Mouse (Mus musculus) lung, postnatal 0 days (tissue): Measurements from ENCODE around the gene Tsku. TPM values are rescaled to one million over a fixed set of nuclear protein-coding genes. Genes with fewer than 3 reads are reported as not detected.
A peak's percentile ranks its signal among the peaks of the same experiment; 100 is the strongest.

ENCODE experiments used
- ATAC-seq: fragments of 200-750 bp; cut with Nextera tagmentation; 2 replicates; pipeline ENCODE4 v1.8.0; 2017; ENCODE audit warnings: moderate library complexity
- DNase-seq: peaks from one replicate; pipeline ENCODE4 v3.0.0-alpha.2; 2016; ENCODE audit warnings: low spot score
- H3K27ac ChIP-seq: fragments of 300-500 bp; sonication (generic); 2 replicates; pipeline ENCODE4 v1.5.1; 2014; ENCODE audit warnings: antibody characterized with exemption, mild to moderate bottlenecking, low read length, mixed read lengths
- H3K27me3 ChIP-seq: fragments of 300-500 bp; sonication (generic); replicated peaks from 2 replicates; pipeline ENCODE4 v1.6.1; 2014; ENCODE audit warnings: low read length, mixed read lengths; ENCODE audit not compliant: insufficient read depth
- H3K36me3 ChIP-seq: fragments of 300-500 bp; sonication (generic); 2 replicates; pipeline ENCODE4 v1.6.1; 2014; ENCODE audit warnings: low read length, mixed read lengths; ENCODE audit not compliant: insufficient read depth
- H3K4me1 ChIP-seq: fragments of 300-500 bp; sonication (generic); 2 replicates; pipeline ENCODE4 v1.6.1; 2014; ENCODE audit warnings: antibody characterized with exemption, low read depth, low read length, mixed read lengths; ENCODE audit not compliant: insufficient read depth
- H3K4me2 ChIP-seq: fragments of 300-500 bp; sonication (generic); replicated peaks from 2 replicates; pipeline ENCODE4 v1.6.1; 2014; ENCODE audit warnings: low read depth, mild to moderate bottlenecking, low read length, moderate library complexity, mixed read lengths
- H3K4me3 ChIP-seq: fragments of 300-500 bp; sonication (generic); 2 replicates; pipeline ENCODE4 v1.5.1; 2014; ENCODE audit warnings: low read depth, low read length
- H3K9ac ChIP-seq: fragments of 300-500 bp; sonication (generic); replicated peaks from 2 replicates; pipeline ENCODE4 v1.6.1; 2014; ENCODE audit warnings: low read depth, mild to moderate bottlenecking
- H3K9me3 ChIP-seq: fragments of 300-500 bp; sonication (generic); 2 replicates; pipeline ENCODE4 v1.6.1; 2016; ENCODE audit warnings: low read length, mixed read lengths
- CTCF ChIP-seq: IDR thresholded peaks from 2 replicates; pipeline ENCODE4 v1.5.1; 2016; ENCODE audit warnings: antibody characterized with exemption, mild to moderate bottlenecking
- EP300 ChIP-seq: IDR thresholded peaks from 2 replicates; pipeline ENCODE4 v1.6.1; 2016; ENCODE audit warnings: antibody characterized with exemption, mild to moderate bottlenecking, control low read depth
- WGBS: fragments of 180-500 bp; shearing (Covaris S2); extraction: QIAGEN DNeasy Blood & Tissue Kit; methylation state at CpG from one replicate; pipeline ENCODE4 v1.1.7; 2014; 5-methylcytosine and 5-hydroxymethylcytosine counted together
- polyA plus RNA-seq: library from polyadenylated mRNA; unstranded; fragments of >200 nt; fragmentation: Nextera tagmentation; extraction: Ambion mirVana; gene quantifications from 2 replicates; pipeline ENCODE4 v1.2.1, GENCODE M21; 2015

Gene Tsku
- polyA plus RNA-seq, 1 experiment from 2014 or later = 9.1 TPM

- no peaks in the 10 kb centered on the region for H3K9me3 ChIP-seq
- no peaks in the 10 kb centered on the region for H3K36me3 ChIP-seq
- DNase-seq = no peak
- H3K27me3 ChIP-seq = no peaks in the 10 kb centered on the region
- TF ChIP-seq EP300 = no peak
- TF ChIP-seq CTCF = no peak
- H3K27ac ChIP-seq = no peak overlapping the region
- H3K4me2 ChIP-seq = no peak overlapping the region
- peaks cover 4% of the 10 kb centered on the region; the same call in 1 of the 2 replicates for H3K4me1 ChIP-seq
- H3K4me3 ChIP-seq = no peak overlapping the region
- no peak for ATAC-seq
- no peak overlapping the region for H3K9ac ChIP-seq
- WGBS = 86% methylated on average over 5 of the region's 5 CpGs
These were observed 27.6 kb downstream of the Tsku start for GRCm38 (mm10) chr7:98333507-98333906.

GRCm38 (mm10) chr7:98332678-98333397 lies 28.3 kb downstream of the Tsku start:
- Histone ChIP-seq H3K9ac (no peak overlapping the region), H3K4me1 (peaks cover 4% of the 10 kb centered on the region; the same call in 1 of the 2 replicates), H3K9me3 (no peaks in the 10 kb centered on the region), H3K27ac (no peak overlapping the region), H3K4me3 (no peak overlapping the region), H3K36me3 (no peaks in the 10 kb centered on the region), H3K4me2 (no peak overlapping the region), H3K27me3 (no peaks in the 10 kb centered on the region)
- WGBS = 54% methylated on average over 5 of the region's 5 CpGs
- ATAC-seq = no peak
- no peak for TF ChIP-seq CTCF
- TF ChIP-seq EP300 = no peak
- DNase-seq = no peak

- Histone ChIP-seq H3K9me3 (no peaks in the 10 kb centered on the region), H3K4me1 (peaks cover 4% of the 10 kb centered on the region; the same call in 1 of the 2 replicates), H3K27me3 (no peaks in the 10 kb centered on the region), H3K36me3 (no peaks in the 10 kb centered on the region), H3K4me3 (no peak overlapping the region), H3K4me2 (no peak overlapping the region), H3K27ac (no peak overlapping the region), H3K9ac (no peak overlapping the region)
- WGBS = 23% methylated on average over 3 of the region's 3 CpGs
- ATAC-seq = no peak
- no peak for TF ChIP-seq EP300
- TF ChIP-seq CTCF = no peak
- DNase-seq = no peak
These were observed 29.2 kb downstream of the Tsku start for GRCm38 (mm10) chr7:98331932-98332331.

GRCm38 (mm10) chr7:98330375-98331002 lies 30.6 kb downstream of the Tsku start:
- DNase-seq (peak; percentile 65), ATAC-seq (peak; percentile 68)
- Histone ChIP-seq H3K9ac (no peak overlapping the region), H3K4me2 (no peak overlapping the region), H3K4me1 (peaks cover 4% of the 10 kb centered on the region; the same call in 1 of the 2 replicates), H3K36me3 (no peaks in the 10 kb centered on the region), H3K4me3 (no peak overlapping the region), H3K27ac (peak overlapping the region; percentile 74), H3K27me3 (no peaks in the 10 kb centered on the region), H3K9me3 (no peaks in the 10 kb centered on the region)
- TF ChIP-seq CTCF (no peak), EP300 (no peak)
- 23% methylated on average over 2 of the region's 2 CpGs for WGBS

- H3K9me3 ChIP-seq = no peaks in the 10 kb centered on the region
- H3K9ac ChIP-seq = no peak overlapping the region
- no peak overlapping the region for H3K4me2 ChIP-seq
- WGBS = 40% methylated on average over 7 of the region's 7 CpGs
- ATAC-seq (peak; percentile 89), DNase-seq (peak; percentile 75)
- TF ChIP-seq EP300 (peak; percentile 85), CTCF (no peak)
- no peak overlapping the region for H3K4me3 ChIP-seq
- H3K27ac ChIP-seq = peak overlapping the region; percentile 74
- peaks cover 4% of the 10 kb centered on the region; the same call in 1 of the 2 replicates for H3K4me1 ChIP-seq
- no peaks in the 10 kb centered on the region for H3K36me3 ChIP-seq
- no peaks in the 10 kb centered on the region for H3K27me3 ChIP-seq
These were observed 31.3 kb downstream of the Tsku start for GRCm38 (mm10) chr7:98329651-98330374.

GRCm38 (mm10) chr7:98328311-98328710 lies 32.8 kb downstream of the Tsku start:
- 34% methylated on average over 2 of the region's 2 CpGs for WGBS
- DNase-seq = no peak
- H3K27ac ChIP-seq = no peak overlapping the region
- no peak for TF ChIP-seq CTCF
- TF ChIP-seq EP300 = no peak
- ATAC-seq = no peak
- H3K4me2 ChIP-seq = no peak overlapping the region
- no peak overlapping the region for H3K4me3 ChIP-seq
- H3K4me1 ChIP-seq = peaks cover 10% of the 10 kb centered on the region; the same call in 1 of the 2 replicates
- H3K9me3 ChIP-seq = no peaks in the 10 kb centered on the region
- no peaks in the 10 kb centered on the region for H3K36me3 ChIP-seq
- H3K27me3 ChIP-seq = no peaks in the 10 kb centered on the region
- no peak overlapping the region for H3K9ac ChIP-seq
